Mouse (Mus musculus) thymus, adult 18-20 months (tissue): ENCODE results near the gene Ywhah.

ENCODE experiments used
- DNase-seq, 2 experiments: peaks; one replicate each; pipeline ENCODE4 v3.0.0; 2022; ENCODE audit warnings: mixed read lengths in 2 of 2

Gene Ywhah

DNA sequence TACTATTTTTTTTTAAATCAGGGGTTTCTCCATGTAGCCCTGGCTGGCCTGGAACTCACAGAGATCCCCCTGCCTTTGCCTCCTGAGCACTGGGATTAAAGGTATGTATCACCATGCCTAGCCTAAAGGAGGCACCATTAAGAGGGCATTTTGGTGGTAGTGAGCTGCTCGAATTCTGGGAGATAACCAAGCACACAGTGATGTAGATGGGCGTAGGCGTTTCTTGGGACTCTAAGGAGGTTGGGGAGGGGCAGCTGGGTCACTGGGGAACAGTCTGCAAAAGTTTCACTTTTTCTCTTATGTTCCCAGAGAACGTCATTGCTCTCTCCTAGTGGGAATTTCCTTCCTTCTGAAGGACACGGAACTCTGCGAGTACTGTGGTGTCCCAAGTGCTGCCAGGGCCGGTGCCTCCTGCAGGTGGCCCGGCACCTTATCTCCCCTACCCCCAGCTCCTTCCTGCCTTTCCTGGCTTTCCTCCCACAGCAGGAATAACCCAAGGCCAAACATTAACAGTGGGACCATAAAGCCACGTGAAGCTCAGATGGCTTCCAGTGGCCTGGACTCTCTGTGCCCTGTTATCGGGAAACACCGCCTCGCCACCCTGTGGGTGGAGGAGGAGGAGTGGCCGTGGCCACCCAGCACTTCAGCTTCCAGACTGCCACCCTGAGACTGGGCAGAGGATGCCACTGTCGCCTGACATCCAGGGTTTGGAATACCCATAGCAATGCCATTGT is 34.4 kb downstream of the Ywhah start:
- DNase-seq, result no peak

DNA sequence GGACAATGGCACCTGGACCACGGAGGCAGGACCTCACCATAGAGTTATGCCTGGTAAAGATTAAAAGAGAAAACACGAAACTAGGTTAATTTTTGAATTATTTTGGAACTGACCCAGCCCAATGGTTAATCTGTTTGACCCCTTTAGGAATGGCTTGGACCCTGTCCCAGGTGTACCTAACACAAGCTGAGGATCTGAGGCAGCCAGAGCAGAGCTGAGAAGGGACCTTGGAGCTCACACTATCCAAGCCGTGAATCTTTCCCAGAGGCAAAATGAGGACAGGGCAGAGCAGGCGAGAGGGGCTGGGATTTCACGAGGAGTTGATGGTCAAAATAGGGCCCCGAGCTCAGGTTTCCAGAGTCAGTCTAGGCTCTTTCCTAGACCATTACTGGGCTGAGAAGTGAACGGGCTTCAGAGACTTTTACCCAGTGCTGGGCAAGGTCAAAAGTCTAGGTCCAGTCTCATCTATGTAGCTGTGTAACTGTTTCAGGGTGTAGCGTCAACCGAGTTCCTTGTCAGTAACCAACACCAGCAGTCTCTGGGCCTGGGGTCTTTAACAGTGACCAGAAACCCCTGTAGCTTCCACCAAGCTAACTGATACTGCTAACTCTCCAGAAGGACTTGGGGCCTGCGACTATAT is 37.6 kb downstream of the Ywhah start:
- DNase-seq, result no peak

DNA sequence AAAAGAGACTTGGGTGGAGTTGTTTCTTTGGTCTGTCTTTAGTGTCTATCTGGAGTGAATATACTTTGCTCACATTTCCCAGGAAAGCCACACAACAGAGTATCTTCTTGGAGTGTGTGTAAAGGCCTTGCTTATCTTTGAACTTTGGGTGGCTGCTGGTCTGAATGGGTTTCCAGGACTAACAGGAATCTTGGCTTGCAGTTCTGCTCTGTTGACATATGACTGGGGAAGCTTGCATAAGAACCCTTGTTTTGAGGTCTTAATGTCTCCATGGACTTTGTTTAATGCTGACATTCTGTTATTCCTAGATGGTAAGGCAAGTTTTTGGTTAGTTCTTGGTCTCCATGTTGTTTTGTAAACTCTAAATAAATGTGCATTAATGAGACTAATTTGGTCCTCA is 51.5 kb downstream of the Ywhah start:
- DNase-seq, result no peak

DNA sequence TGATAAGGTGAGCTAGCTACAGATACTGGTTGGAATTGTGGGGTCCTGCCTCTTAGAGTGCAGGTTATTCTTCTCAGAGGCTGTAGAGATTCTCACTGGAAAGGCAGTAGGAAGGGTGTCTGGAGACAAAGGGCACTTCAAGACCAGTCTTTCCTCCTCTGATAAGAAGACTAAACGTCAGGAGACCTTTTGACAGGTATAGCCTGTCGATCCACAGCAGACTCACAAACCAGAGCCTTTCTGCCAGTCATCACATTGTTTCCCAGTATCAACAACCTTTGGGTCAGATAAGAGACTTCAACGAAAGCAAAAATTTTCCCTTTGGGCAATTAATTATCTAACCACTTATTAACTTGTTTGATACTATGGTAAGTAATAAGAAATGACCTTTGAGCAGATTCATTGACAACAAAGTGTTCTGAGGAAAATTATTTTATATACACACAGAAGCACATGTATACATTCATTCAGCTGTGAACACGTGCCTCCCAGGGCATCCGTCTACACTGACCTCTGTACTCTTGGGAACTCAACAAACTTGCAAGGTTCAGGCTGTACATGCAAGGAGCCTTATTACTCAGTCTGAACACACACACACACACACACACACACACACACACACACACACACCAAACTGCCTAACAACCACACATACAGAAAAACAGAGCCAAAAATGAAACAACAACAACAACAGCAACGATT is 58.0 kb downstream of the Ywhah start:
- DNase-seq, result no peak
